Mouse (Mus musculus) embryonic fibroblast, embryonic 13.5 days (primary cell): ENCODE measurements at regions not wholly inside any gene's neighbourhood (a gene's known extent, or its start where the extent isn't known, plus 50 kb on each side); places are given as distances from the start of the nearest gene placed in this dataset.

Experiments used
- CTCF ChIP-seq: IDR thresholded peaks from 2 replicates; pipeline ENCODE4 v1.5.1; 2011; ENCODE audit warnings: mild to moderate bottlenecking, control low read depth, low read length, moderate library complexity, borderline replicate concordance; ENCODE audit not compliant: insufficient read depth
- POLR2A ChIP-seq: IDR thresholded peaks from 2 replicates; pipeline ENCODE4 v1.6.1; 2011; ENCODE audit warnings: low read depth, mild to moderate bottlenecking, control low read depth, low read length, moderate library complexity

DNA sequence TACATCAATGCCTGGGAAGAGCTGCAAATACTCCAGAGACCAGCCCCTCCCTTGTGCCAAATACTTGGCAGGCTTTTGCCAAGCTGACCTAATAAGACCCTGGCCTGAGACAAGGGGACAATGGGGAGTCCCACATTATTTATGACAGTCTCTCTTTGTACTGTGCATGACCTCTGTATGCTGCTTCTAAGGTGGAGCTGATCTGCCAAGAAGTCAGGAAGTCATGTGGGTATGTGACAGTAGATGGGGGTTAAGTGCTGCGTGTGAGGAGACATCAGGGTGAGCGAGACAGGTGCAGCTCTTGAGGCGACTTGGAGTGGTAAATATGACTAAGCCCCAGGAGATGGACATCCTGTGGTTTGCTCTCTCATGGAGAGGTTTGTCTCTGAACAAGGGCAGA lies 209.1 kb downstream of the 1500009L16Rik start:
- no peak for TF ChIP-seq CTCF
- no peak for TF ChIP-seq POLR2A
